Mouse (Mus musculus): ENCODE results near the gene Mpzl1. TPM values are rescaled to one million over a fixed set of nuclear protein-coding genes. Genes with fewer than 3 reads are reported as not detected.

The Mpzl1 gene
- total RNA-seq, 2 experiments from 2014 or later: 24.0 to 24.8 TPM

DNA sequence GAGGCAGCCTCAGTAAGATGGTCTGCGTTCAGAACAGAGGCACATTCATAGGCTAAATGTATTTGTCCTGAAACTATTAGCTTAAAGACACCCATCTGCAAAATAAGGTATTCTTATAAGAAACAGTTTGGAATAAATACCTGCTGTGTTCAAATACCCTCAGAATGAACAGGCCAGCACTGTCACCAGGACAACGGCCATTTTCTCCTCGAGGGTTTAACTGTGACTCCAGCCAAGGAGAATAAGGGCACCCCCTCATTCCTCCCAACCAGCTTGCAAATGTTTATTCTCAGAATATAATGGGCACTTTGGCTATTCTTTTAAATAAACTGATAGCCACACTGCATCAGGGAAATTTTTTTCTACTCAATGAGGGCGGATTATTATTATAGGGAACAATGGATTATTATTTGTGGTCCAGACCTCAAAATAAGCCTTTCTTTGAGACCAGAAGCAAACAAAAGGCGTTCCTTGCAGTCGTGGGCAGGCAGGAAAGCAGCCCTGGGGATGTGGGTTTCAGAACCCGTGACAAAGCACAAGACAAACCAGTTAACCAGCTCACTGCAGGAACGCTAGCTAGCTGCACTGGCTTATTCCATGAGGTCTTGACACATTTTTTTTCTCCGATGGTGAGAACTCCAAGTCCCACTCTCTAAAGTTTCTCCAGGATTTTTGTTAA, 23.9 kb downstream of the Mpzl1 start:
- no peak for TF ChIP-seq CTCF (IDR thresholded peaks at IDR 0.05)

DNA sequence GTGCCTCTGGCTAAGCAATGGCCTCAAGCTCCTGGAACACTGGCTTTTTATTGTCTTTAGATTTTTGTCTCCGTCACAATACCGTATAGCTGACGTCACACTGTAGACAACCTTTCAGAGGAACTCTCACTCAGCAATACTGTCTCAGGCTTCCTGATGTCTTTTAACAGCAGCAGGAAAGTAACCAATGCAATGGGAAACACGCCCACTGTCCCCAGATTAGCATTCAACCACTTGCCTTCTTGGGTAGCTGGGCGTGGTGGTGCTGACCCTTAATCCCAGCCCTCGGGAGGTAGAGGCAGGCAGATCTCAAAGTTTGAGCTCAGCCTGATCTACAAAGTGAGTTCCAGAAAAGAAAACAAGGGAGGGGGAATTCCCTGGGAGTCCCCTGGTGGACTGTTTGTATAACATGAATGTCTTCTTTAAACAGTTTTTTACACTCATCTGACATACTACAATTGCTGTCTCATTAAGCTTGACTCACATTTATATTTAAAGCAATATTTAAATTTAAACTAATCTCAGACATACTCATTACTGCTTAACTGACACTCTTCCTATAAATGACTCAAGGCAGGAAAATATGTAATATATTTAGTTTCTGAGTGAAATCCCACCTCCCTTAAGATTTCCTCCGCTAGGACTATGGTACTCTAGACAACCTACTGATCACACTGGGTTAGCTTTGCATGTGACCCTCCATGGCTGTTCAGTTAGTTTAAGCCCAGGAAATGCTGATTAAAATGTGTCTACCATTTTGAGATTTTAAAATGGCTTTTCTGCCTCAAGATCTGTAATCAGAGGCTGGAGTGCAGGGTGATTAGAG, 24.6 kb downstream of the Mpzl1 start:
- no peak; the same call in 1 of the 2 replicates for TF ChIP-seq CTCF (IDR thresholded peaks at IDR 0.05)
- no peak overlapping the region for H3K4me3 ChIP-seq
- intact Hi-C loops (cut with DNase I): no loop called here
- DNase-seq (ENCODE audit: extremely low spot score in 1 of 2, low spot score in 2 of 2): no peak
- peak overlapping the region; percentile 61 for H3K27ac ChIP-seq

More for the DNA sequence above, 23.9 kb downstream of the Mpzl1 start:
- H3K27ac ChIP-seq: peak overlapping the region; percentile 61
- H3K4me3 ChIP-seq: no peak overlapping the region
- no peak for DNase-seq (ENCODE audit: extremely low spot score in 1 of 2, low spot score in 2 of 2)
- intact Hi-C loops (cut with DNase I): no loop called here

DNA sequence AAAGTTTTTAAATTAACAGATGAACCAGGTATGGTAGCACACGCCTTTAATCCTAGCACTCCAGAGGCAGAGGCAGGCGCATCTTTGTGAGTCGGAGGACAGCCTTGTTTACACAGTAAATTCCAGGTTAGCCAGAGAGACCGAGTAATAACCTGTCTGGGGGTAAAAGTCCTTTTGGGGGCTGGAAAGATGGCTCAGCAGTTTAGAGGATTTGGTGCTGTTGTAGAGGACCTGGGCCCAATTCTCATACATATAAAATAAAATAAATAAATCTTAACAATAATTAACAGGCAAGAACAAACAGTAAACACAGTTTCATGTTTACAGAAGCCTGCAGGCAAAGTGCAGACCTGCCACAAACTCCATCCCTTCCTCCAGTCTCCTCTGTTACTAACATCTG, 25.4 kb downstream of the Mpzl1 start:
- TF ChIP-seq CTCF (IDR thresholded peaks at IDR 0.05): no peak

GRCm38 (mm10) chr1:165605774-165606173, 28.6 kb downstream of the Mpzl1 start:
- Histone ChIP-seq H3K4me3 (no peak overlapping the region), H3K27ac (no peak overlapping the region)
- no peak for TF ChIP-seq CTCF (IDR thresholded peaks at IDR 0.05)
- no peak for DNase-seq (ENCODE audit: extremely low spot score in 1 of 2, low spot score in 2 of 2)
- intact Hi-C loops (cut with DNase I): no loop called here

More for the DNA sequence above, 25.4 kb downstream of the Mpzl1 start:
- no peak for DNase-seq (ENCODE audit: extremely low spot score in 1 of 2, low spot score in 2 of 2)
- no peak overlapping the region for H3K27ac ChIP-seq
- intact Hi-C loops (cut with DNase I): no loop called here
- H3K4me3 ChIP-seq: no peak overlapping the region

DNA sequence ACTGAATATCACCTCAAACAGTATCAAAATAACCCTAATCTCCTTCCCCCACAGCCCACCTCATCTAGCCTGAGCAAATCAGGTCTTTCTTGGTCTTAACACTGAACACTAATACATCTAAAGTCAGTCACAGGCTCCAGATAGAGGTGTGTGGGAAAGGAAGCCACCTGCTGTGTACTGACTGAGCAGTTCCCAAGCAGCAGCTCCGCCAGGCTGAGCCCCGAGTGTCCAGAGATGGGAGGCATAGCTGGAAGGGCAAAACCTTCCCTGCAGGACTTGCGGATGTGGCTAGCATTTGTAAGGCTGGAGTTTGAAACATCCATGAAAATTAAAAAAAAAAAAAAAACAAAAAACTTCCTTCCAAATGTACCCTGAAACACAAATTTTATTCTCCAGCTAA, 29.2 kb downstream of the Mpzl1 start:
- intact Hi-C loops (cut with DNase I): no loop called here
- no peak overlapping the region for H3K4me3 ChIP-seq
- no peak for TF ChIP-seq CTCF (IDR thresholded peaks at IDR 0.05)
- H3K27ac ChIP-seq: no peak overlapping the region
- no peak for DNase-seq (ENCODE audit: extremely low spot score in 1 of 2, low spot score in 2 of 2)

DNA sequence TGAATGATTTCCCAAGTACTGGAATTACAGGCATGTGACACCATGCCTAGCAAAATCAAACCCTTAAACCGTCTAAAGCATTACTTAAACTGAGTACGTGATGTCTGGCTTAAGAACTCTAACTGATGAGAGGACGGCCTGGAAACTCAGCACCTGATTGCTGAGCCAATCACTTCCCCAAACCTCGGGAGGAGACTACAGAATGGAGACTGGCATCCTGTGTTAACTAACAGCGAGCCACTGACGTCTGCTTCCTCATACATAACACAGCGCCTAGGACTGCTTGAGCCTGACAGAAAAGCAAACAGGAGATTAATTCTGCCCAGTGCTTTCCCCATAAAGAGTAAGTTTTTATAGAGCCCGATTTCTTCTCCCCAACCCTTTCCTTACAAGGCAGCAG, 30.1 kb downstream of the Mpzl1 start:
- Histone ChIP-seq H3K27ac (no peak overlapping the region), H3K4me3 (no peak overlapping the region)
- no peak for DNase-seq (ENCODE audit: extremely low spot score in 1 of 2, low spot score in 2 of 2)
- intact Hi-C loops (cut with DNase I): no loop called here
- no peak for TF ChIP-seq CTCF (IDR thresholded peaks at IDR 0.05)

- intact Hi-C loops (cut with DNase I): no loop called here
- no peak for TF ChIP-seq CTCF (IDR thresholded peaks at IDR 0.05)
- Histone ChIP-seq H3K4me3 (no peak overlapping the region), H3K27ac (no peak overlapping the region)
- no peak for DNase-seq (ENCODE audit: extremely low spot score in 1 of 2, low spot score in 2 of 2)
These were observed 31.1 kb downstream of the Mpzl1 start for GRCm38 (mm10) chr1:165603218-165603617.

GRCm38 (mm10) chr1:165601775-165602280, 32.5 kb downstream of the Mpzl1 start:
- no peak for TF ChIP-seq CTCF (IDR thresholded peaks at IDR 0.05)
- Histone ChIP-seq H3K4me3 (no peak overlapping the region), H3K27ac (no peak overlapping the region)
- no peak for DNase-seq (ENCODE audit: extremely low spot score in 1 of 2, low spot score in 2 of 2)
- intact Hi-C loops (cut with DNase I): no loop called here

DNA sequence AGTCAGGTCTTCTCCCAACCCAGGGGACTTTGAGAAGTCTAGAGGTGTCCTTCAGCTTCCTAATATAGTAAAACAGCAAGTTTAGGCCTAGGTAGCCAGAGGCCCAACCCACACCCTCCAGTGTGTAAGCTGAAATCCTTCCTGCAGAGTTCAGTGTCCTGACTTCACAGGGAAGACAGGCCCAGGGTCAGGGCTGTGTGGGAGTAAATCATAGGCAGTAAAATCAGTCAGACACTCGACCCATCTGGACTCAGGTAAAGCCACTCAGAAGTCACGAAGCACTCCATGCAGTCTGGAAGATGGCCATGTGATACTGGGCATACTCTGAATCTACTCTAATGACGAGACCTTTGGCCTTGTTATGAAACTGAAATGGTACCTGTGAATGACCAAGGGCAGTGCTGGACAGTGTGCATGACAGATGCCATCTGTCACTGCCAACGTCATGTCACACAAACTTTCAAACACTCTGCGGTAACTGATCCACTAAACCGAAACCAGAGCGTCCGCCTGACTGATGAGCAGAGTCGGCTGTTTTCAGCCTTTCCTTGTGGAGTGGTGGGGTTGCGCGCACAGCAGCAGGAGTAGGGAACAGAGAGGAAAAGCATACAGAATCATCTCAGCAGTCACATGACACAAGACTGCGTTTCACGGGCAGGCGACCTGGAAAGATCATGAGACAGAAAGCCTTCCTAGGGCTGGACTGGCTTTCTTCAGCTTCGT, 39.5 kb downstream of the Mpzl1 start:
- no peak overlapping the region for H3K27ac ChIP-seq
- intact Hi-C loops (cut with DNase I): no loop called here
- DNase-seq (ENCODE audit: extremely low spot score in 1 of 2, low spot score in 2 of 2): no peak
- no peak overlapping the region for H3K4me3 ChIP-seq
- TF ChIP-seq CTCF (IDR thresholded peaks at IDR 0.05): no peak

DNA sequence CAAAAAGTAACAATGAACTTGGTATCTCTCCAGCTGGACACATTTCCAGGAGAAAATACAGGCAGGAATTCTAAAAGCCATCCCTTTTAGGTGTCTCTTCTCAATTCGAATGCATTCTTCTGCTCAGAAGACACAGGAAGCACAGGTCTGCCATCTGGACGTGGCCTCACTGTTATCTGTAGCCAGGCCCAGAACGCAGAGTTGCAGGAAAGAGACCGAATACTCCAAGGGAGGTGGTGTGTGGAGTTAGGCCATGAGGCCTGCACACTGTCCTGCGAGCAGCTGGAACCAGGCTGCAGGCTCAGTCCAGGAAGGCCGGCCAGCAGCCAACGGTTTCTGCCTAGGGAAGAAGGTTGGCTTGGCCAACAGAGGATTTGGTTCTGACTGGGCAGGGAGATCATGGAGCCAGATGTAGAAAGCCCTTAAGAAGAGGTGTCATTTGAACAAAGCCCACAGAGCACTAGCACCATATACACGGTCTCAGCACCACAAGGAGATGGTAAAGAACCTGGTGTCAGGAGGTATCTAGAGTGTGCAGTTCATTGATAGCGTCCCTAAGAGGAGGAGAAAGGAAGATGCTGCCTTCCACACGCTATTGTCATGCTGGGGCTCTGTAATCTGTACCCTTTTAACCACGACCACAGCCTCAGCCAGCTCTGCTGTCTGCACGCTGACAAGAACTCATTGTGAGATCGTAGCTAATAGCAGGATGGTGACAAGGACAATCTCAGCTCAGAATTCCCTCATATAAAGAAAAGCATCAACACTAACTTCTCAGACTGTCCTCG, 41.8 kb downstream of the Mpzl1 start:
- no peak overlapping the region for H3K4me3 ChIP-seq
- intact Hi-C loops (cut with DNase I): no loop called here
- no peak for DNase-seq (ENCODE audit: extremely low spot score in 1 of 2, low spot score in 2 of 2)
- H3K27ac ChIP-seq: no peak overlapping the region
- no peak for TF ChIP-seq CTCF (IDR thresholded peaks at IDR 0.05)

- no peak for TF ChIP-seq CTCF (IDR thresholded peaks at IDR 0.05)
- no peak overlapping the region for H3K4me3 ChIP-seq
- DNase-seq (ENCODE audit: extremely low spot score in 1 of 2, low spot score in 2 of 2): no peak
- intact Hi-C loops (cut with DNase I): no loop called here
- no peak overlapping the region for H3K27ac ChIP-seq
These were observed 43.6 kb downstream of the Mpzl1 start for GRCm38 (mm10) chr1:165590760-165591159.
